Mouse (Mus musculus) embryonic fibroblast, embryonic 13.5 days (primary cell): ENCODE data around the gene Ankfy1.

Experiments used
- CTCF ChIP-seq: IDR thresholded peaks from 2 replicates; pipeline ENCODE4 v1.5.1; 2011; ENCODE audit warnings: mild to moderate bottlenecking, control low read depth, low read length, moderate library complexity, borderline replicate concordance; ENCODE audit not compliant: insufficient read depth
- POLR2A ChIP-seq: IDR thresholded peaks from 2 replicates; pipeline ENCODE4 v1.6.1; 2011; ENCODE audit warnings: low read depth, mild to moderate bottlenecking, control low read depth, low read length, moderate library complexity

- TF ChIP-seq CTCF: no peak
- no peak for TF ChIP-seq POLR2A
Observed at GRCm38 (mm10) chr11:72796773-72797338, 107.0 kb downstream of the Ankfy1 start.
